Mouse (Mus musculus): Measurements from ENCODE around the gene Prim2.

Gene Prim2

DNA sequence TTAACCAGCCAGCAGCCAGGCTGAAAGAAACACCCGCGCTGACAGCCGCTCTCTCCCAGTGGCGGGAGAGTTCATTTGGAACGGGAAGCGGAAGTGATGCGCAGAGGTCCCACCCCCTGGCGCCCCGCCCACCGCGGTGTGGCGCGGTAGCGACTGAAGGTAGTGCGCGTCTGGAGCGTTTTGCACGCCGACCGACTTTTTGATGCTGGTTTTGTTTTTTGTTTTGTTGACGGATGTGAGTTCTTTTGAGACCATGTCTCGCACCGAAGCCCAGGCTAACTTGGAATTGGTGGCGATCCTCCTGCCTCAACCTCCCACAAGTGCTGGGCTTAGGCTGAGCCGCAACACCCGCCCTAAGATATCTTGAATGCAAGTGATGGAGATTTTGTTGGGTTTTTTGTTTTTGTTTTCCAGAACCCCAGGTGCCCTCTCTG is at the start of gene Prim2:
Prim2 (minus strand) TSS at position 88 of the 434 bp plus-strand sequence.
- in situ Hi-C loops (cut with MboI, MseI), result no loop called here

- in situ Hi-C loops (cut with MboI, MseI), result no loop called here
Observed at GRCm38 (mm10) chr1:33717636-33718035, 48.0 kb upstream of the Prim2 start.

- in situ Hi-C loops (cut with MboI, MseI), result no loop called here
Observed at GRCm38 (mm10) chr1:33714796-33715195, 45.2 kb upstream of the Prim2 start.

DNA sequence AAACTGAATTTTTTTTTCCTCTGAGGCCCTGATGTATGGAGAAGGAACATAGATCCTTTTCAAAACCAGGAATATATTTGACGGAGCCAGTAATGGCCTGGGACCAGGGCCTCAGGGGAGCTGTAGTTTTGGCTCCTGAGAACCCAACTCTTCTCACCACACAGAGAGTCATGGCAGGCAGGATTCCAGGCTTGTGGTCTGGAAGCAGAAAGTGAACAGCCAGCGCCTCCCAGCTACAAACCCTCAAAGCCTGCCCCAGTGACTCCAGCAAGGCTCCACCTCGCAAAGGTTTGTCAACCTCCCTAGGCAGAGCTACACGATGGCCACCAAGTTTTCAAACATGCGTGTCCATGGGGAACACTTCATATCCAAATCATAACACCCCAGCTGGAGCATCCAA is 42.4 kb upstream of the Prim2 start:
- in situ Hi-C loops (cut with MboI, MseI), result no loop called here

DNA sequence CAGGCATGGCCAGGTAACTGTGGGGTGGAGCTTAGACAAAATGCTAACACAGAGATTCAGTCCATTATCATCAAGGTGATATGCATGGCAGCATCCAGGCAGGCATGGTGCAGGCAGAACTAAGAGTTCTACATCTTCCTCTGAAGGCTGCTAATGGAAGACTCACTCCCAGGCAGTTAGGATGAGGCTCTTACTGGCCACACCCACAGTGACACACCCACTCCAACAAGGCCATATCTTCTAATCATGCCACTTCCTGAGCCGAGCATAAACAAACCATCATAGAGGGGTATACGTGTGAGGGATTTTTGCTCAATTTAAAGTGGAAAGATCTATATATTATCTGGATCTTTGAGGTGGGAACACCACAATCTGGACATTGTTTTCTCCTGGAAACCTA is 40.0 kb upstream of the Prim2 start:
- in situ Hi-C loops (cut with MboI, MseI), result no loop called here

- in situ Hi-C loops (cut with MboI, MseI), result no loop called here
Observed at GRCm38 (mm10) chr1:33701244-33701643, 31.6 kb upstream of the Prim2 start.

- in situ Hi-C loops (cut with MboI, MseI), result no loop called here
Observed at GRCm38 (mm10) chr1:33696016-33696415, 26.4 kb upstream of the Prim2 start.

DNA sequence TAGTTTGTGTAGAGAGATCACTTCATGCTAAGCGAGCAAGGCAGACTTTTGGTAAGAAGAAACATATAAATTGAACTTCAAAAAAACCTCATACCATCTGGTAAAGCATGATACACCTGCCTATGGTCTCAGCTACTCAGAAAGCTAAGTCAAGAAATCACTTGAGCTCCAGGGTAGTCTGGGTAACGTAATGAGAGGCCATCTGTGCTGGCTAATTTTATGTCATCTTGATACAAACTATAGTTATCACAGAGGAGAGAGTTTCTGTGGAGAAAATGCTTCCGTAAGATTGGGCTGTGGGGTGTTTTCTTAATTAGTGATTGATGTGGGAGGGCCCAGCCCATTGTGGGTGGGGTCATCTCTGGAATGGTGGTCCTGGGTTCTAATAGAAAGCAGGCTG is 24.3 kb upstream of the Prim2 start:
- in situ Hi-C loops (cut with MboI, MseI), result no loop called here

- in situ Hi-C loops (cut with MboI, MseI), result no loop called here
Observed at GRCm38 (mm10) chr1:33690087-33690448, 20.5 kb upstream of the Prim2 start.

GRCm38 (mm10) chr1:33689446-33690086 is 20.0 kb upstream of the Prim2 start:
- in situ Hi-C loops (cut with MboI, MseI), result loop anchor here (5.0 kb wide), 1 partner anchor 43 kb away; no protein-coding TSS in a partner anchor

DNA sequence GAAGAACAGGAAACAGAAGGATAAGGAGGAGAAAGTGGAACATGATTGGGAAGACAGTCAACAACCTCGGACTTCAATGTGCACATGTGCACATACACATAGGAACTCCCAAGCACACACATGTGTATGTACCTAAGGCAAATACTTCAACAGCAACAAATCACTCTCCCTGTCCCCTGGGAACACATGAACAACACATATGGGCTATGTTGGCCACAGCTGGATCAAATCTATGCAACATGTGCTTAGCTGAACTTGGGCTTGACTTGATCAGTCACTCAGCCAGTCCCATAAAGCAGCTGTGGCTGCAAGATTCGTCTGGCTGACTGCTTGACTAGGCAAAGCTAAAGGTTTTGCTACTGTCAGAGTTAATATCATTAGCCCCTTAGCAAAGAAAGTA is 19.2 kb upstream of the Prim2 start:
- in situ Hi-C loops (cut with MboI, MseI), result loop anchor here (5.0 kb wide), 1 partner anchor 43 kb away; no protein-coding TSS in a partner anchor

GRCm38 (mm10) chr1:33684459-33684858 is 14.9 kb upstream of the Prim2 start:
- in situ Hi-C loops (cut with MboI, MseI), result no loop called here

DNA sequence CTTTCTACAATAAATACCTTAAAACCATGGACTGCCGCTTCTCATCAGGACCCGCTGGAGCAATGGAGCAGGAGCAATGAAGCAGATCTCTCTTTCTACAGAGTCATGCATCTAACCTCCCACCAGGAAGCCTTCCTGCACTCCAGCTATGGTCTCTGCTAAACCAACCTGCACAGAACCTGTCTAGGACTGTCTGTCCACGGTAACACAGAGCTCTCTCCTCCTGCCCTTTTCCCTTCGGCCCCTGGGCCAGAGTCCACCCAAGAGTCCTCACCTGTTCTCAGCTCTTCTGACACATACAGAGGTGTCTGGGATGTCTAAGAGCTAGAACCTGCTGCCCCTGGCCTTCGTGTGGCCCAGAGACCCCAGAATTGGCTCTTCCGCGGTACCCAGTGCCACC is 11.3 kb upstream of the Prim2 start:
- in situ Hi-C loops (cut with MboI, MseI), result no loop called here

GRCm38 (mm10) chr1:33680435-33680834 is 10.8 kb upstream of the Prim2 start:
- in situ Hi-C loops (cut with MboI, MseI), result no loop called here

DNA sequence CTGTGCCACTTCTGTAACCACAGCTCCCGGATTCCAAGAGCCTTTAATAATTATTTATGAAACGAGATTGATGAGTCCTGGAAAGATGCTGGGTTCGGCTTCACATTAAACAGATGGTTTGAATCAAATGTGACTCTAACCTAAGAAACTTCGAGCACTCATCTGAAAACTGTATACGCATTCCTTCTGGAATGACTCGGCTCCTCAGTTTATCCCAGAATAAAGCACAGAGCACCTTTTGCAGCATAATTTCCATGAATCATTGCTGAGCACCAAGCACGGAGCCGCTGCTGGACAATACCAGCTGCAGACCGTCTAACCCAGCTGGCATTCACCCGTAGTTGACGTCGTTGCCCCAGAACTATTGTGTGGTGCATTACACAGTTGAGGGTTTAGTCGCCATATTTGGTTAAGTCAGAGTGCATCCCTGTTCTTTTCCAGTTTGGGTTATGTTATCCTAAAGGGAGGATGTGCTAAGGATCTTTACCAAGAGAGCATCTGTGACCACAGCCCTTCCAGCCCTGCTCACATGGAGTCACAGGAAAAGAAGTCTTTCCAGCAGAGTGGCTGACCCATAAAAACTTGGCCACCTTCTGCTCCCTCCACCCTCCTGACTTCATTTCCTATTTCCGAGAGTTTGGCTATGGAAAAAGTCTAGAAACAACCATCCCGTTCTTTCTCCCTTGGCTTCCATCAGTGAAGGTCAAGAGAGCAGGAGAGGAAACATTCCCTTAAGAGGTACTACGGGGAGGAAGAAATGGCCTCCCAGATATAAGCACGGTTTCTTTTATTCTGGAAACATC is 3.8 kb upstream of the Prim2 start:
- in situ Hi-C loops (cut with MboI, MseI), result no loop called here

DNA sequence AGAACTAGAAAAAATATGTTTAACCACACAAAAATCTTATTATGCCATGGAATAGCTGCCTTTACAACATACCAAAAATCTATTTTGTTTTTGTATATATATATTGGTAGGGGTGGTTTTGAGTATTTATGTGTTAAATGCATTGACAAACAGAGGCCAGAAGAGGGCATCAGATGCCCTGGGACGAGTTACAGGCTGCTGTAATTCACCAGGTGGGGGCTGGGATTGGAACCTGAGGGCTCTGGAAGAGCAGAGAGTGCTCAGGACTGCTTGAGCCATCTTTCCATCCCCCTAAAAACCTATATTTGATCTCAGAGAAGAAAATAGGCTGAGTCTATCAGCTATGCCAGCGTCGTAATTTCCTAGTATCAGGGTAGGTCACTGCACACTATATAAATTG is 2.9 kb upstream of the Prim2 start:
- in situ Hi-C loops (cut with MboI, MseI), result no loop called here

DNA sequence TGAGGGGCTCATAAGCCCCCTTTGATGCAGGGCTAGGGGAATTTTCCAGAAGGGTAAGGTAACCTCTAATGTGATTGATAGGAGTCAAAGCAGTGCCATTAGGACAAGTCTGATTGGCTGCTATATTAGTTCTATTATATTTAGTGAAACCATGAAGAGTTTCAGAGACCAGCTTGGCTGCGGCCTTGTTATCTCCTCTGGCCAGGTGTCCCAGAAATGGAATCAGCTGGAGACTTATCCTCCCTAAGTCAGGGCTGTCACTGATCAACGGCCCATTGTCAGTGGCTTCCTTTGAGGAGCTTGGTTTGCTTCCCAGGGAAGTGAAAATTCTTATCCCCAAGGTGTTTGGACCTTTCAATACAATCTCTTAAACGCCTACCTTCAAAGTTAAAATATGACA is 2.5 kb upstream of the Prim2 start:
- in situ Hi-C loops (cut with MboI, MseI), result no loop called here

- in situ Hi-C loops (cut with MboI, MseI), result no loop called here
Observed at GRCm38 (mm10) chr1:33671441-33671840, 1.8 kb upstream of the Prim2 start.

- in situ Hi-C loops (cut with MboI, MseI), result no loop called here
Observed at GRCm38 (mm10) chr1:33670164-33670616, 595 bp upstream of the Prim2 start.

DNA sequence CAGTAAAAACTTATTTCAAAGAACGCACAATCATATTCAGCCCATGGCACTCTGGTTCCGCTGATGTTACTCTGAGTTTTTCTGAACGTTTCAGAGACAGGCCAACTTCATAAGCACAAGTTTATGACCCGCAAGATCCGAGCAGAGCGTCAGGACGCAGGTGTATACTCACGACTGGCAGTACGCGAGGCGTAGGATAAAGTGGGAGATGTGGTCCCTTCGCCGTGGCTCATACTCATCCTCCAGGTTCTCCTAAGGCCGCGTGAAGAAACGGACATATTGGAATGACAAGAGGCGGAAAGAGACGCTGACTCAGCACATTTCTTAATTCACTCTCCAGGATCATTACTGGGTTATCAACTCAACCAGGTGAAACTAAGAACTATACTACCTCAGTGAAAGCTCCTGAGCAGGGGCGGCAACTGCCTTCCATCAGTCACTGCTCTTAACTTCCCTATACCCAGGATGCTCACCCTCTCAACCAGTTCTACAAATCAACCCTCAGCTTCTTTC is 5.9 kb downstream of the Prim2 start:
- in situ Hi-C loops (cut with MboI, MseI), result no loop called here

DNA sequence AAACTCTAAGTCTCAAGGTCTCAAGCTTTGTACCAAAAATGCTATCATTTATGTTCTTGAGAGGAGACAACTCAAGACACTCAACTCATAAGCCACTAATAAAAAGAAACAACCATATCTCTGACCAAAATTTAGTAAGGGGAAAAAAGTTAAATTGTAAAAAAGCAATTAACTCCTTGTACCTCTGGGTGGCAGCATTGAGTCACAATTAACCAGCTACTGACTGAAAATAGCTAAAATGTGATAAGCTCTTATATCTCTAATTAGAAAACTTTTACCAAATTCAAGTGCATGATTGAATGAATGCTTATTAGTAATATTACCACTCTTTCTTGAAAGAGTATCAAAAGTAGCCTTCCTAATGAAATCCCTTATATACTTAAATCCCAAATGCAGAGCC is 6.4 kb downstream of the Prim2 start:
- in situ Hi-C loops (cut with MboI, MseI), result no loop called here

DNA sequence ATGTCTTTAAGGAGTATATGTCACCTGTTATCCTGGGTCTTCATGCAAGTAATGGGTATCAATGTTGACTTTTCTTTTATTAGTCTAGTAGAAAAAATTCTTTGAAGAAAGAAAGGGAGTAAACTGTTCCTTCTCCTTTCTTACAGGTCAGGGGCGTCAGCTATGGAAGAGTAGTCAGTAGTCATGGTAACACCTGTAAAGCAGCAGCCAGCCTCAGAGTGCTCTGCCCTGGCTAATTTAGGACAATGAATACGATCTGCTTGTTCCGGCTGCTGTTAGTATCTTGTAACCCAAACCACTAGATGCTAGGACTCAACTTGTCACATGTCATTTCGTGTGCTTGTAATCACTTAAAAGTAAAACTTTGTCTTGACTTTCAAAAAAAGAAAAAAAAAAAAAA is 11.3 kb downstream of the Prim2 start:
- in situ Hi-C loops (cut with MboI, MseI), result no loop called here

GRCm38 (mm10) chr1:33657574-33658149 is 11.9 kb downstream of the Prim2 start:
- in situ Hi-C loops (cut with MboI, MseI), result no loop called here
